18 mouse cellular contexts compared by ENCODE assay signal in genomic region chr14:51093496-51093895, GRCm38 (mm10). TPM values are rescaled to one million over a fixed set of nuclear protein-coding genes. Genes with fewer than 3 reads are reported as not detected.
DNase-seq lines count a peak whose midpoint lies in the region; ATAC-seq and TF ChIP-seq lines count a peak whose summit lies in the region.
"Had no signal": no experiment of that assay in that cellular context is flagged by ENCODE, and none has a peak within 500 bp of the region (broad histone marks: within the 10 kb centered on the region; RNA-seq: fewer than 3 reads in every experiment).

No protein-coding gene starts in this region.

- no peaks in the 10 kb centered on the region for H3K4me1 ChIP-seq in lung, postnatal 0 days (ENCODE audit: insufficient read depth, low read depth, low read length)
- peaks cover 37% of the 10 kb centered on the region for H3K4me1 ChIP-seq in liver, postnatal 0 days (ENCODE audit: insufficient read depth)
- H3K4me1 ChIP-seq: limb, embryonic 10.5 days had no signal

- TF ChIP-seq CTCF in lung, postnatal 0 days (IDR thresholded peaks at IDR 0.05): no peak
- TF ChIP-seq CTCF in liver, postnatal 0 days (IDR thresholded peaks at IDR 0.05; ENCODE audit: low read depth): no peak

- no peak overlapping the region for H3K9ac ChIP-seq in lung, postnatal 0 days (replicated peaks; ENCODE audit: low read depth)
- H3K9ac ChIP-seq in liver, postnatal 0 days (replicated peaks): no peak overlapping the region

- intact Hi-C loops in heart, postnatal 25 days (cut with DNase I): no loop called here

- WGBS in lung, postnatal 0 days: 15% methylated on average over 3 of the region's 3 CpGs
- WGBS in liver, postnatal 0 days (ENCODE audit: insufficient replicate concordance): 16% methylated on average over 3 of the region's 3 CpGs

- no peak overlapping the region for H3K4me3 ChIP-seq in lung, postnatal 0 days (ENCODE audit: low read depth, low read length)
- no peak overlapping the region for H3K4me3 ChIP-seq in liver, postnatal 0 days (ENCODE audit: low read depth, low read length)
- H3K4me3 ChIP-seq: erythroblast, embryonic 14.5 days; limb, embryonic 10.5 days; myocyte had no signal

- no peaks in the 10 kb centered on the region for H3K36me3 ChIP-seq in lung, postnatal 0 days (ENCODE audit: insufficient read depth, low read length)
- no peaks in the 10 kb centered on the region for H3K36me3 ChIP-seq in liver, postnatal 0 days (replicated peaks; ENCODE audit: insufficient read depth, low read length)
- H3K36me3 ChIP-seq: limb, embryonic 10.5 days had no signal

- H3K4me2 ChIP-seq in lung, postnatal 0 days (replicated peaks; ENCODE audit: low read depth, low read length): no peak overlapping the region
- H3K4me2 ChIP-seq in liver, postnatal 0 days (ENCODE audit: low read depth, low read length): no peak overlapping the region

- no peak for ATAC-seq in lung, postnatal 0 days
- ATAC-seq in liver, postnatal 0 days: no peak

- DNase-seq in heart, adult 8-10 months (ENCODE audit: low spot score): peak; percentile 57
- DNase-seq in heart, postnatal 25 days (ENCODE audit: low spot score): no peak
- DNase-seq in lung, postnatal 0 days (ENCODE audit: low spot score): no peak
- no peak for DNase-seq in lung, postnatal 14 days
- DNase-seq in CD4-positive helper T cell, adult 2 months (ENCODE audit: low read depth, low spot score): peak; percentile 41
- no peak for DNase-seq in liver, postnatal 0 days
- no peak for DNase-seq in cerebellum, adult 18-20 months
- DNase-seq in frontal cortex, postnatal 14 days (ENCODE audit: low spot score in 2 of 2): no peak
- DNase-seq: kidney, adult 8-10 months; lung, postnatal 10 days; right cerebral cortex, postnatal 4 days; thymus, adult 18-20 months had no signal

- H3K27ac ChIP-seq in lung, postnatal 0 days (ENCODE audit: low read length): 0 out of 2 replicates have a peak overlapping the region, but pooled peaks have one; percentile 20
- peak overlapping the region; percentile 13; the same call in 1 of the 2 replicates for H3K27ac ChIP-seq in liver, postnatal 0 days (ENCODE audit: low read depth)
- H3K27ac ChIP-seq: limb, embryonic 10.5 days had no signal

- no peaks in the 10 kb centered on the region for H3K9me3 ChIP-seq in lung, postnatal 0 days (ENCODE audit: low read length)
- H3K9me3 ChIP-seq in liver, postnatal 0 days (ENCODE audit: low read length): no peaks in the 10 kb centered on the region
- H3K9me3 ChIP-seq: limb, embryonic 10.5 days had no signal

- no peaks in the 10 kb centered on the region for H3K27me3 ChIP-seq in lung, postnatal 0 days (replicated peaks; ENCODE audit: insufficient read depth, low read length)
- H3K27me3 ChIP-seq in liver, postnatal 0 days (ENCODE audit: insufficient read depth, low read length): no peaks in the 10 kb centered on the region

- no peak for TF ChIP-seq EP300 in lung, postnatal 0 days (IDR thresholded peaks at IDR 0.05)
- TF ChIP-seq EP300 in liver, postnatal 0 days (IDR thresholded peaks at IDR 0.05; ENCODE audit: low read depth): no peak

RNA-seq across cellular contexts. Expression of gene Ang, which starts 2.5 kb away (rescaled TPM):
- 1 to 10 TPM; 3.6 to 9.2 (median 4.9) TPM for total RNA-seq in heart, adult 8-10 months (2022)
- 1 to 10 TPM; 6.2 to 7.7 TPM for total RNA-seq in heart, postnatal 25 days (2021)
- polyA plus RNA-seq in lung, postnatal 0 days (2015; fragmentation: Nextera tagmentation; extraction: Ambion mirVana): 41.5 and 45.4 TPM in 2 replicates
- polyA plus RNA-seq in liver, postnatal 0 days (2015; fragmentation: Nextera tagmentation; extraction: Ambion mirVana): 85.3 and 131 TPM in 2 replicates
- total RNA-seq: hematopoietic stem cell, adult 5-6 weeks had no signal
- polyA plus RNA-seq: erythroblast, embryonic 14.5 days had no signal

RNA-seq across cellular contexts. Expression of gene Rnase4, which starts 2.6 kb away (rescaled TPM):
- total RNA-seq in heart, adult 8-10 months (2022): 10 to 100 TPM; 38.7 to 52.9 (median 46.5) TPM
- 10 to 100 TPM; 50.0 to 53.8 TPM for total RNA-seq in heart, postnatal 25 days (2021)
- polyA plus RNA-seq in lung, postnatal 0 days (2015; fragmentation: Nextera tagmentation; extraction: Ambion mirVana): 423 and 443 TPM in 2 replicates
- polyA plus RNA-seq in liver, postnatal 0 days (2015; fragmentation: Nextera tagmentation; extraction: Ambion mirVana): 221 and 337 TPM in 2 replicates

RNA-seq across cellular contexts. Expression of gene Olfr750, which starts 19.3 kb away (rescaled TPM):
- not detected for total RNA-seq in heart, adult 8-10 months (2022)
- not detected for total RNA-seq in heart, postnatal 25 days (2021)
- polyA plus RNA-seq in lung, postnatal 0 days (2015; fragmentation: Nextera tagmentation; extraction: Ambion mirVana): 0.05 and 0.10 TPM in 2 replicates
- not detected in 2 replicates for polyA plus RNA-seq in liver, postnatal 0 days (2015; fragmentation: Nextera tagmentation; extraction: Ambion mirVana)
- total RNA-seq: common myeloid progenitor, adult 5-6 weeks; hematopoietic stem cell, adult 5-6 weeks; layer of hippocampus, adult 18-20 months had no signal
- polyA plus RNA-seq: erythroblast, embryonic 14.5 days; limb, embryonic 10.5 days; myocyte had no signal

RNA-seq across cellular contexts. Expression of gene Eddm3b, which starts 20.7 kb away (rescaled TPM):
- not detected for total RNA-seq in heart, adult 8-10 months (2022)
- not detected for total RNA-seq in heart, postnatal 25 days (2021)
- 0.08 and 0.15 TPM in 2 replicates for polyA plus RNA-seq in lung, postnatal 0 days (2015; fragmentation: Nextera tagmentation; extraction: Ambion mirVana)
- polyA plus RNA-seq in liver, postnatal 0 days (2015; fragmentation: Nextera tagmentation; extraction: Ambion mirVana): 0.07 TPM in 2 replicates
- total RNA-seq: common myeloid progenitor, adult 5-6 weeks; hematopoietic stem cell, adult 5-6 weeks; layer of hippocampus, adult 18-20 months had no signal
- polyA plus RNA-seq: erythroblast, embryonic 14.5 days; limb, embryonic 10.5 days had no signal

RNA-seq across cellular contexts. Expression of gene Rnase6, which starts 30.2 kb away (rescaled TPM):
- total RNA-seq in heart, adult 8-10 months (2022): under 1 TPM; 0.16 to 0.63 (median 0.33) TPM
- under 1 TPM in 1 of 2 experiments, not detected in 1; 0.73 TPM for total RNA-seq in heart, postnatal 25 days (2021)
- polyA plus RNA-seq in lung, postnatal 0 days (2015; fragmentation: Nextera tagmentation; extraction: Ambion mirVana): 2.9 and 3.2 TPM in 2 replicates
- polyA plus RNA-seq in liver, postnatal 0 days (2015; fragmentation: Nextera tagmentation; extraction: Ambion mirVana): 6.3 and 7.5 TPM in 2 replicates
- polyA plus RNA-seq: limb, embryonic 10.5 days had no signal

Comparison
In these comparisons a context has a peak if more than half of its experiments do, and no peak if none do; other contexts are left out.
1. DNase-seq: peak in heart, adult 8-10 months (single experiment) and CD4-positive helper T cell, adult 2 months (single experiment); none in heart, postnatal 25 days (single experiment), lung, postnatal 0 days (single experiment), lung, postnatal 14 days (single experiment), liver, postnatal 0 days (single experiment), cerebellum, adult 18-20 months (0 of 2) and frontal cortex, postnatal 14 days (0 of 2).